Mouse (Mus musculus) limb, embryonic 12.5 days (tissue): ENCODE data around the gene Trp73. TPM values are rescaled to one million over a fixed set of nuclear protein-coding genes. Genes with fewer than 3 reads are reported as not detected.

Source experiments
- ATAC-seq: fragments of 200-750 bp; cut with Nextera tagmentation; 2 replicates; pipeline ENCODE4 v1.8.0; 2017; ENCODE audit warnings: low read depth, moderate TSS enrichment; ENCODE audit not compliant: insufficient number of reproducible peaks, insufficient read depth, low FRiP score, low TSS enrichment
- H3K27ac ChIP-seq: fragments of 300-500 bp; sonication (generic); 2 replicates; pipeline ENCODE4 v1.5.1; 2016; ENCODE audit warnings: mild to moderate bottlenecking, moderate library complexity
- H3K27me3 ChIP-seq: fragments of 300-500 bp; sonication (generic); 2 replicates; pipeline ENCODE4 v1.6.1; 2016; ENCODE audit warnings: mild to moderate bottlenecking, moderate library complexity
- H3K36me3 ChIP-seq: fragments of 300-500 bp; sonication (generic); 2 replicates; pipeline ENCODE4 v1.6.1; 2016; ENCODE audit warnings: mild to moderate bottlenecking, moderate library complexity
- H3K4me1 ChIP-seq: fragments of 300-500 bp; sonication (generic); replicated peaks from 2 replicates; pipeline ENCODE4 v1.6.1; 2016
- H3K4me2 ChIP-seq: fragments of 300-500 bp; sonication (generic); 2 replicates; pipeline ENCODE4 v1.6.1; 2016; ENCODE audit warnings: mild to moderate bottlenecking, moderate library complexity
- H3K4me3 ChIP-seq: fragments of 300-500 bp; sonication (generic); replicated peaks from 2 replicates; pipeline ENCODE4 v1.5.1; 2016; ENCODE audit warnings: mild to moderate bottlenecking
- H3K9ac ChIP-seq: fragments of 300-500 bp; sonication (generic); replicated peaks from 2 replicates; pipeline ENCODE4 v1.6.1; 2016; ENCODE audit warnings: mild to moderate bottlenecking, moderate library complexity
- H3K9me3 ChIP-seq: fragments of 300-500 bp; sonication (generic); 2 replicates; pipeline ENCODE4 v1.6.1; 2016; ENCODE audit warnings: mild to moderate bottlenecking, moderate library complexity
- WGBS: fragments of 180-500 bp; shearing (Covaris S2); methylation state at CpG from one replicate; pipeline ENCODE4 v1.1.7; 2016; 5-methylcytosine and 5-hydroxymethylcytosine counted together
- polyA plus RNA-seq: library from polyadenylated mRNA; unstranded; fragments of >200 nt; fragmentation: Nextera tagmentation; extraction: Ambion mirVana; gene quantifications from 2 replicates; pipeline ENCODE4 v1.2.1, GENCODE M21; 2016

Trp73 gene
- polyA plus RNA-seq, 1 experiment from 2014 or later, result 1.2 TPM

- H3K27ac ChIP-seq, result no peak overlapping the region
- no peak overlapping the region for H3K4me2 ChIP-seq
- WGBS, result 61% methylated on average over 8 of the region's 8 CpGs
- H3K36me3 ChIP-seq, result no peaks in the 10 kb centered on the region
- H3K4me1 ChIP-seq, result 0 out of 2 replicates have a peak, but pooled peaks cover 4% of the 10 kb centered on the region
- no peaks in the 10 kb centered on the region for H3K9me3 ChIP-seq
- ATAC-seq, result no peak
- no peak overlapping the region for H3K4me3 ChIP-seq
- H3K9ac ChIP-seq, result no peak overlapping the region
- H3K27me3 ChIP-seq, result peaks cover 73% of the 10 kb centered on the region
Observed at GRCm38 (mm10) chr4:154103386-154103785, 36.6 kb downstream of the Trp73 start.

GRCm38 (mm10) chr4:154099361-154099760 lies 40.6 kb downstream of the Trp73 start:
- WGBS, result 35% methylated on average over 7 of the region's 7 CpGs
- Histone ChIP-seq H3K36me3 (no peaks in the 10 kb centered on the region), H3K4me3 (no peak overlapping the region), H3K27ac (no peak overlapping the region), H3K4me2 (no peak overlapping the region), H3K27me3 (peaks cover 79% of the 10 kb centered on the region), H3K9ac (no peak overlapping the region), H3K4me1 (no peaks in the 10 kb centered on the region), H3K9me3 (no peaks in the 10 kb centered on the region)
- no peak for ATAC-seq

GRCm38 (mm10) chr4:154096111-154096510 lies 43.9 kb downstream of the Trp73 start:
- H3K4me2 ChIP-seq, result no peak overlapping the region
- H3K9me3 ChIP-seq, result no peaks in the 10 kb centered on the region
- peaks cover 84% of the 10 kb centered on the region for H3K27me3 ChIP-seq
- H3K36me3 ChIP-seq, result no peaks in the 10 kb centered on the region
- H3K4me1 ChIP-seq, result no peaks in the 10 kb centered on the region
- 19% methylated on average over 6 of the region's 6 CpGs for WGBS
- no peak overlapping the region for H3K4me3 ChIP-seq
- no peak overlapping the region for H3K27ac ChIP-seq
- no peak for ATAC-seq
- no peak overlapping the region for H3K9ac ChIP-seq

GRCm38 (mm10) chr4:154093210-154093609 lies 46.8 kb downstream of the Trp73 start:
- Histone ChIP-seq H3K27me3 (peaks cover 88% of the 10 kb centered on the region), H3K4me3 (no peak overlapping the region), H3K4me1 (no peaks in the 10 kb centered on the region), H3K9ac (no peak overlapping the region), H3K4me2 (no peak overlapping the region), H3K27ac (no peak overlapping the region), H3K36me3 (no peaks in the 10 kb centered on the region), H3K9me3 (no peaks in the 10 kb centered on the region)
- ATAC-seq, result no peak
- 25% methylated on average over 9 of the region's 9 CpGs for WGBS

GRCm38 (mm10) chr4:154091356-154091755 lies 48.7 kb downstream of the Trp73 start:
- no peak for ATAC-seq
- H3K27me3 ChIP-seq, result peaks cover 80% of the 10 kb centered on the region
- 82% methylated on average over 8 of the region's 8 CpGs for WGBS
- H3K9me3 ChIP-seq, result no peaks in the 10 kb centered on the region
- no peak overlapping the region for H3K27ac ChIP-seq
- H3K36me3 ChIP-seq, result no peaks in the 10 kb centered on the region
- H3K9ac ChIP-seq, result no peak overlapping the region
- no peak overlapping the region for H3K4me3 ChIP-seq
- no peaks in the 10 kb centered on the region for H3K4me1 ChIP-seq
- no peak overlapping the region for H3K4me2 ChIP-seq

- Histone ChIP-seq H3K9me3 (no peaks in the 10 kb centered on the region), H3K4me1 (no peaks in the 10 kb centered on the region), H3K27ac (no peak overlapping the region), H3K27me3 (peaks cover 62% of the 10 kb centered on the region), H3K4me2 (no peak overlapping the region), H3K4me3 (no peak overlapping the region), H3K36me3 (no peaks in the 10 kb centered on the region), H3K9ac (no peak overlapping the region)
- ATAC-seq, result no peak
- 64% methylated on average over 5 of the region's 5 CpGs for WGBS
Observed at GRCm38 (mm10) chr4:154089205-154089604, 50.8 kb downstream of the Trp73 start.

- Histone ChIP-seq H3K4me3 (no peak overlapping the region), H3K27me3 (peaks cover 67% of the 10 kb centered on the region), H3K9me3 (no peaks in the 10 kb centered on the region), H3K36me3 (no peaks in the 10 kb centered on the region), H3K4me1 (peaks cover 5% of the 10 kb centered on the region; the same call in 1 of the 2 replicates), H3K27ac (no peak overlapping the region), H3K4me2 (no peak overlapping the region), H3K9ac (no peak overlapping the region)
- ATAC-seq, result no peak
- 90% methylated on average over 8 of the region's 8 CpGs for WGBS
Observed at GRCm38 (mm10) chr4:154086436-154086835, 53.6 kb downstream of the Trp73 start.

GRCm38 (mm10) chr4:154085856-154086255 lies 54.2 kb downstream of the Trp73 start:
- H3K4me3 ChIP-seq, result no peak overlapping the region
- WGBS, result 67% methylated on average over 3 of the region's 3 CpGs

GRCm38 (mm10) chr4:154081974-154082373 lies 58.0 kb downstream of the Trp73 start:
- Histone ChIP-seq H3K9me3 (no peaks in the 10 kb centered on the region), H3K27me3 (peaks cover 74% of the 10 kb centered on the region), H3K36me3 (no peaks in the 10 kb centered on the region), H3K4me1 (peaks cover 8% of the 10 kb centered on the region), H3K9ac (no peak overlapping the region), H3K27ac (no peak overlapping the region), H3K4me2 (peak overlapping the region; percentile 52; the same call in 1 of the 2 replicates), H3K4me3 (no peak overlapping the region)
- no peak for ATAC-seq
- 6% methylated on average over 1 of the region's 1 CpGs for WGBS

More at GRCm38 (mm10) chr4:154085856-154086255, 54.2 kb downstream of the Trp73 start:
- Histone ChIP-seq H3K9me3 (no peaks in the 10 kb centered on the region), H3K27ac (no peak overlapping the region), H3K4me2 (no peak overlapping the region), H3K4me1 (peaks cover 8% of the 10 kb centered on the region), H3K9ac (no peak overlapping the region), H3K27me3 (peaks cover 68% of the 10 kb centered on the region), H3K36me3 (no peaks in the 10 kb centered on the region)
- ATAC-seq, result no peak

GRCm38 (mm10) chr4:154081021-154081420 lies 59.0 kb downstream of the Trp73 start:
- ATAC-seq, result no peak
- H3K4me3 ChIP-seq, result peak overlapping the region; percentile 27
- 1% methylated on average over 13 of the region's 13 CpGs for WGBS
- H3K36me3 ChIP-seq, result no peaks in the 10 kb centered on the region
- H3K9me3 ChIP-seq, result no peaks in the 10 kb centered on the region
- H3K27me3 ChIP-seq, result peaks cover 82% of the 10 kb centered on the region
- peak overlapping the region; percentile 31 for H3K9ac ChIP-seq
- no peak overlapping the region for H3K27ac ChIP-seq
- peak overlapping the region; percentile 52 for H3K4me2 ChIP-seq
- peaks cover 8% of the 10 kb centered on the region for H3K4me1 ChIP-seq

GRCm38 (mm10) chr4:154080211-154080610 lies 59.8 kb downstream of the Trp73 start:
- peaks cover 85% of the 10 kb centered on the region for H3K27me3 ChIP-seq
- no peaks in the 10 kb centered on the region for H3K9me3 ChIP-seq
- no peak overlapping the region for H3K9ac ChIP-seq
- 0 out of 2 replicates have a peak overlapping the region, but pooled peaks have one; percentile 52 for H3K4me2 ChIP-seq
- no peaks in the 10 kb centered on the region for H3K36me3 ChIP-seq
- 62% methylated on average over 4 of the region's 4 CpGs for WGBS
- no peak overlapping the region for H3K4me3 ChIP-seq
- peaks cover 8% of the 10 kb centered on the region for H3K4me1 ChIP-seq
- H3K27ac ChIP-seq, result no peak overlapping the region
- no peak for ATAC-seq

- Histone ChIP-seq H3K9me3 (no peaks in the 10 kb centered on the region), H3K9ac (no peak overlapping the region), H3K36me3 (no peaks in the 10 kb centered on the region), H3K4me1 (peaks cover 12% of the 10 kb centered on the region; the same call in 1 of the 2 replicates), H3K27ac (no peak overlapping the region), H3K4me2 (peak overlapping the region; percentile 36), H3K4me3 (peak overlapping the region; percentile 13; the same call in 1 of the 2 replicates), H3K27me3 (peaks cover 82% of the 10 kb centered on the region)
- WGBS, result 16% methylated on average over 12 of the region's 16 CpGs
- no peak for ATAC-seq
Observed at GRCm38 (mm10) chr4:154071941-154072340, 68.1 kb downstream of the Trp73 start.
